Mouse (Mus musculus) kidney, postnatal 0 days (tissue): Measurements from ENCODE around the gene Uggt2. TPM values are rescaled to one million over a fixed set of nuclear protein-coding genes. Genes with fewer than 3 reads are reported as not detected.

Experiments
- ATAC-seq: fragments of 200-750 bp; cut with Nextera tagmentation; replicated peaks from 2 replicates; pipeline ENCODE4 v1.8.0; 2017; ENCODE audit warnings: low read depth, moderate number of reproducible peaks, moderate TSS enrichment, moderate library complexity; ENCODE audit not compliant: low FRiP score
- DNase-seq: peaks from one replicate; pipeline ENCODE4 v3.0.0-alpha.2; 2016; ENCODE audit warnings: low spot score
- H3K27ac ChIP-seq: fragments of 300-500 bp; sonication (generic); 2 replicates; pipeline ENCODE4 v1.5.1; 2014; ENCODE audit warnings: mild to moderate bottlenecking
- H3K27me3 ChIP-seq: fragments of 300-500 bp; sonication (generic); 2 replicates; pipeline ENCODE4 v1.6.1; 2014; ENCODE audit warnings: low read length, mixed read lengths; ENCODE audit not compliant: insufficient read depth
- H3K36me3 ChIP-seq: fragments of 300-500 bp; sonication (generic); 2 replicates; pipeline ENCODE4 v1.6.1; 2014; ENCODE audit warnings: low read length, mixed read lengths; ENCODE audit not compliant: insufficient read depth
- H3K4me1 ChIP-seq: fragments of 300-500 bp; sonication (generic); replicated peaks from 2 replicates; pipeline ENCODE4 v1.6.1; 2014; ENCODE audit warnings: antibody characterized with exemption, low read length, mixed read lengths; ENCODE audit not compliant: insufficient read depth
- H3K4me2 ChIP-seq: fragments of 300-500 bp; sonication (generic); 2 replicates; pipeline ENCODE4 v1.6.1; 2014; ENCODE audit warnings: mild to moderate bottlenecking, low read length, moderate library complexity, mixed read lengths
- H3K4me3 ChIP-seq: fragments of 300-500 bp; sonication (generic); replicated peaks from 2 replicates; pipeline ENCODE4 v1.5.1; 2014; ENCODE audit warnings: low read depth, low read length
- H3K9ac ChIP-seq: fragments of 300-500 bp; sonication (generic); 2 replicates; pipeline ENCODE4 v1.6.1; 2014; ENCODE audit warnings: low read depth, low read length
- H3K9me3 ChIP-seq: fragments of 300-500 bp; sonication (generic); replicated peaks from 2 replicates; pipeline ENCODE4 v1.6.1; 2016; ENCODE audit warnings: low read length, inconsistent platforms, mixed read lengths
- CTCF ChIP-seq: IDR thresholded peaks from 2 replicates; pipeline ENCODE4 v1.5.1; 2016; ENCODE audit warnings: antibody characterized with exemption, low read depth, mild to moderate bottlenecking, moderate library complexity
- WGBS: fragments of 180-500 bp; shearing (Covaris S2); extraction: QIAGEN DNeasy Blood & Tissue Kit; methylation state at CpG from one replicate; pipeline ENCODE4 v1.1.7; 2014; 5-methylcytosine and 5-hydroxymethylcytosine counted together
- polyA plus RNA-seq: library from polyadenylated mRNA; unstranded; fragments of >200 nt; fragmentation: Nextera tagmentation; extraction: Ambion mirVana; gene quantifications from 2 replicates; pipeline ENCODE4 v1.2.1, GENCODE M21; 2015

The Uggt2 gene
- polyA plus RNA-seq, 1 experiment from 2014 or later: 9.2 TPM

GRCm38 (mm10) chr14:119125840-119126239 lies 26.6 kb upstream of the Uggt2 start:
- peaks cover 2% of the 10 kb centered on the region; the same call in 1 of the 2 replicates for H3K4me1 ChIP-seq
- TF ChIP-seq CTCF: no peak
- no peak for DNase-seq
- H3K4me2 ChIP-seq: no peak overlapping the region
- no peak overlapping the region for H3K27ac ChIP-seq
- ATAC-seq: no peak
- WGBS: 56% methylated on average over 4 of the region's 4 CpGs
- no peaks in the 10 kb centered on the region for H3K36me3 ChIP-seq
- H3K4me3 ChIP-seq: no peak overlapping the region
- no peak overlapping the region for H3K9ac ChIP-seq
- no peaks in the 10 kb centered on the region for H3K9me3 ChIP-seq
- no peaks in the 10 kb centered on the region for H3K27me3 ChIP-seq

DNA sequence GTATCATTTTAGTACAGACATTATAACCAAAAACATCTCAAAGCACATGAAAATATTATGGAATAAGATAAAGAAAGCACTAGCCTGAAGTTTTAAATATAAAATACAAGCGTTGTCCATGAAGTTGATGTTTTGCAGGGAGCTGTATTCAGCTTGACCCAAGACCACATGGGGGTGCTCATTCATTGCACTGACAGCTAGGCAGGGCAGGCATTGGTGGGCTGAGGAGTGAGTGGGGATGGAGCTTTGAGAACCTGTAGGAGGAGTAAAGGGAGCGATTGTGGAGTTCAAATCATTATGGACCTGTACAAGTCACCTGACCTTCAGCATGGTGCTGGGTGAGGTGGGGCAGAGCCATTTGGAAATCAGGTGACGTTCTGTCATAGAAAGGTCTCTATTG lies 24.8 kb upstream of the Uggt2 start:
- peak overlapping the region; percentile 64 for H3K4me2 ChIP-seq
- H3K4me1 ChIP-seq: peaks cover 2% of the 10 kb centered on the region; the same call in 1 of the 2 replicates
- no peaks in the 10 kb centered on the region for H3K36me3 ChIP-seq
- H3K27ac ChIP-seq: no peak overlapping the region
- peak; percentile 78 for DNase-seq
- TF ChIP-seq CTCF: peak; percentile 82
- no peaks in the 10 kb centered on the region for H3K27me3 ChIP-seq
- peak; percentile 77 for ATAC-seq
- peak overlapping the region; percentile 36 for H3K4me3 ChIP-seq
- 26% methylated on average over 3 of the region's 3 CpGs for WGBS
- no peaks in the 10 kb centered on the region for H3K9me3 ChIP-seq
- H3K9ac ChIP-seq: no peak overlapping the region

DNA sequence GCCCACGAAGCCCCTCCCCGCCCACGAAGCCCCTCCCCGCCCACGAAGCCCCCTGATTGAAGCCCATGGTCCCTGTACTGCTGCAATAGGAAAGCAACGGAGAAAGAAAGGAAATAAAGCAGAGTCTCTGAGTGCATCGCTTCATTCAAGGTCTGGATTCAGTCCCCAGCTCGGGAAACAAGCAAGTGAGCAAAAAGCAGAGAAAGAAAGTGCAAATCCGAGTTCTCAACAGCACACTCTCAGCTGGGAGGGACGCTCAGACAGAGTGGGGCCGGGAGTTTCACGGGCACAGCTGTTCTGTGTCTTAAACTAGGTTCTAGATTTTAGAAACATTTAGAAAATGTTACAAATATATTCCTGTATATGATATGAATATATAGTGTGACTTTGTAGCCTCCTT lies 24.4 kb upstream of the Uggt2 start:
- Histone ChIP-seq H3K4me2 (peak overlapping the region; percentile 64), H3K36me3 (no peaks in the 10 kb centered on the region), H3K27ac (no peak overlapping the region), H3K4me3 (peak overlapping the region; percentile 36), H3K27me3 (no peaks in the 10 kb centered on the region), H3K9me3 (no peaks in the 10 kb centered on the region), H3K4me1 (peaks cover 2% of the 10 kb centered on the region; the same call in 1 of the 2 replicates), H3K9ac (0 out of 2 replicates have a peak overlapping the region, but pooled peaks have one; percentile 41)
- TF ChIP-seq CTCF: no peak
- DNase-seq (peak; percentile 57), ATAC-seq (peak; percentile 41; the same call in 1 of the 2 replicates)
- WGBS: 5% methylated on average over 12 of the region's 12 CpGs

DNA sequence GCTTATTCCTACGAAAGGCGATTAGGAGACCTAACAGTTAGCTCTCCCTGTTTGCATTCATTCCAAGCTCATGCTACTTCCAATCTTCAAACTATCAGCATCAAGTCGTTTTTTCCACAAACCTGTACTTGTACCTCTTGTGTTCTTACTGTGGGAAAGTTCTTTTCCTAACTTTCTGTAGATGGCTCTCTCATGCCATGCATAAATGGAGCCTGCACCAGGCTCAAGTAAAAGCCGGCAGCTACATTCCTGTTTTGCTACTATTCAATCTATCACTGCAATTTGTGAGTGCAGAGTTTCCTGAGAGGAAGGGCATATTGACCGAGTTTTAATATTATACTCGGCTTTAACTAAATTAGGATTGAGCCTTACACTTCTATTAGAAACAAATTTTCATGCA lies 13.3 kb upstream of the Uggt2 start:
- Histone ChIP-seq H3K27ac (no peak overlapping the region), H3K27me3 (no peaks in the 10 kb centered on the region), H3K9ac (no peak overlapping the region), H3K9me3 (no peaks in the 10 kb centered on the region), H3K4me2 (no peak overlapping the region), H3K4me3 (no peak overlapping the region), H3K4me1 (no peaks in the 10 kb centered on the region), H3K36me3 (no peaks in the 10 kb centered on the region)
- ATAC-seq (no peak), DNase-seq (no peak)
- peak; percentile 21; the same call in 1 of the 2 replicates for TF ChIP-seq CTCF
- WGBS: 68% methylated on average over 6 of the region's 6 CpGs

- peak; percentile 36 for DNase-seq
- WGBS: 83% methylated on average over 3 of the region's 3 CpGs
- peak; percentile 49 for TF ChIP-seq CTCF
- no peak overlapping the region for H3K9ac ChIP-seq
- H3K4me1 ChIP-seq: no peaks in the 10 kb centered on the region
- H3K9me3 ChIP-seq: no peaks in the 10 kb centered on the region
- H3K4me2 ChIP-seq: no peak overlapping the region
- no peaks in the 10 kb centered on the region for H3K36me3 ChIP-seq
- H3K27me3 ChIP-seq: no peaks in the 10 kb centered on the region
- H3K4me3 ChIP-seq: no peak overlapping the region
- H3K27ac ChIP-seq: no peak overlapping the region
- ATAC-seq: no peak
These were observed 10.6 kb upstream of the Uggt2 start for GRCm38 (mm10) chr14:119109776-119110218.

DNA sequence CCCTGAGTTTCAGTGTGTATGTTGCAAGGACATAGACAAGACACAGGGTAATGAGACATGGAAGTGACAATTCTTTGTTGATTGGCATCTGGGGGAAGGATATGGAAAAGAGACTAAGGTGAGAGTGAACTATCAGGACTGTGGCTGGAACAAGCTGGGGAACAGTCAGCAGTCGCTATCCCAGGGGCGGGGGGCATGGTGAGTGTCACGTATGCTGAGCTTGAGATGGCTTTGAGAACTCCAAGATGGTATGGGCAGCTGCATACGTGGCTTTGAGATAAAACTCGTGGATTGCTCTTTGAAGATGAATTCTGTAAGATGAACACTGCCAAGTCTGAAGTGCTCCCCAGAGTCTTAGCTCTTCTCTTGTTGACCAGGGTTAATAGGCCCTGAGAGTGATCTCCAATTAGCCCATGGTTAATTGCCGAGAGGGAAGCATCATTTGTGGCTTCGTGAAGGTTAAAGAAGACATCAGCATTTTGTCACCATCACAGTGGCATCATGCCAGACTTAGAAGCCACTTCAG lies 9.6 kb upstream of the Uggt2 start:
- 67% methylated on average over 7 of the region's 7 CpGs for WGBS
- ATAC-seq (no peak), DNase-seq (no peak)
- TF ChIP-seq CTCF: no peak
- Histone ChIP-seq H3K27ac (no peak overlapping the region), H3K4me2 (no peak overlapping the region), H3K4me3 (no peak overlapping the region), H3K4me1 (no peaks in the 10 kb centered on the region), H3K9me3 (no peaks in the 10 kb centered on the region), H3K9ac (no peak overlapping the region), H3K36me3 (no peaks in the 10 kb centered on the region), H3K27me3 (no peaks in the 10 kb centered on the region)

DNA sequence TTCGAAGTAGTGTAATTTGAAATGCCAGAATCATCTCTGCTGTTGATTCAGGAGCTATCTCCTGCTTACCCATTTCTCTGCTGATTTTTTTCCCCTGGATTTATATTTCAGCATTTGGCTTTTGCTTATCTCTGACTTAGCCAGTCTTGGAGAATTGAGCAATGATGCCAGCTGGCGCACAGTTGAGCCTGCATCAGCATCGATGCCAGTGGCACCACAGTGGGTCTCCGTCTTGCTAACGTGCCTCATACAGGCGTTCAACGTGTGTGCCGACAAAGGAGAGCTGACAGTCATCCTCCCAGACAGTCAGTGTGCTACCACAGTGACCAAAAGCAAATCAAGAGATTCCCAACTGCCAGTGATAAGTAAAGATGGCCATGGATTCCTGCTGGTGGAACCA lies 8.4 kb upstream of the Uggt2 start:
- Histone ChIP-seq H3K27ac (no peak overlapping the region), H3K9me3 (no peaks in the 10 kb centered on the region), H3K4me2 (no peak overlapping the region), H3K36me3 (no peaks in the 10 kb centered on the region), H3K27me3 (no peaks in the 10 kb centered on the region), H3K9ac (no peak overlapping the region), H3K4me1 (no peaks in the 10 kb centered on the region), H3K4me3 (no peak overlapping the region)
- 94% methylated on average over 8 of the region's 8 CpGs for WGBS
- TF ChIP-seq CTCF: no peak
- ATAC-seq: no peak
- no peak for DNase-seq
